Mouse (Mus musculus) CH12.LX (cell line): Measurements from ENCODE around the gene Il11. TPM values are rescaled to one million over a fixed set of nuclear protein-coding genes. Genes with fewer than 3 reads are reported as not detected.

Experiments
- DNase-seq: peaks from one replicate; pipeline ENCODE4 v3.0.0-alpha.2; 2013; ENCODE audit errors: extremely low read depth
- H3K27ac ChIP-seq: 2 replicates; pipeline ENCODE4 v1.5.1; 2012; ENCODE audit warnings: low read depth, mild to moderate bottlenecking, control low read depth, moderate library complexity; ENCODE audit not compliant: insufficient read depth
- H3K27me3 ChIP-seq: replicated peaks from 2 replicates; pipeline ENCODE3; 2012; ENCODE audit warnings: inconsistent platforms
- H3K36me3 ChIP-seq, 2 experiments: replicated peaks in 1 of 2; 2 replicates each; pipeline versions ENCODE3 to v1.6.1; 2012; ENCODE audit warnings: inconsistent platforms in 1 of 2, low read length in 1 of 2, mild to moderate bottlenecking in 1 of 2, mixed read lengths in 1 of 2, moderate library complexity in 1 of 2; ENCODE audit not compliant: control insufficient read depth in 1 of 2, insufficient read depth in 1 of 2
- H3K4me1 ChIP-seq, 2 experiments: 2 replicates each; pipeline ENCODE4 v1.6.1; 2012; ENCODE audit warnings: inconsistent platforms in 1 of 2, moderate library complexity in 1 of 2; ENCODE audit not compliant: insufficient read depth in 2 of 2, control insufficient read depth in 1 of 2
- H3K4me2 ChIP-seq: 2 replicates; pipeline ENCODE4 v1.6.1; 2012; ENCODE audit warnings: low read depth, mild to moderate bottlenecking, control low read depth; ENCODE audit not compliant: poor library complexity, insufficient read depth, severe bottlenecking
- H3K4me3 ChIP-seq, 3 experiments: fragments of 150-350 bp in 1 of 3; sonication (generic) in 1 of 3; replicated peaks in 1 of 3; 2 replicates each; pipeline versions ENCODE3 to v1.5.1; 2011 to 2012; ENCODE audit warnings: low read depth in 2 of 3, low read length in 2 of 3, mild to moderate bottlenecking in 2 of 3, moderate library complexity in 2 of 3, control low read depth in 1 of 3, improper control_type of control experiment in 1 of 3, inconsistent platforms in 1 of 3, mixed read lengths in 1 of 3; ENCODE audit not compliant: poor library complexity in 1 of 3
- H3K79me2 ChIP-seq: replicated peaks from 2 replicates; pipeline ENCODE4 v1.6.1; 2012; ENCODE audit warnings: mild to moderate bottlenecking, moderate library complexity; ENCODE audit not compliant: control insufficient read depth, poor library complexity, insufficient read depth, severe bottlenecking; ENCODE audit errors: extremely low read depth
- H3K9ac ChIP-seq: 2 replicates; pipeline ENCODE4 v1.6.1; 2012; ENCODE audit warnings: low read depth, mild to moderate bottlenecking, control low read depth, moderate library complexity; ENCODE audit not compliant: insufficient read depth
- H3K9me3 ChIP-seq: replicated peaks from 2 replicates; pipeline ENCODE3; 2012; ENCODE audit warnings: low read length, inconsistent platforms, mixed read lengths
- CHD1 ChIP-seq: IDR thresholded peaks from 2 replicates; pipeline ENCODE4 v1.6.1; 2012; ENCODE audit warnings: low read depth, low read length, improper control_type of control experiment, inconsistent platforms
- E2F4 ChIP-seq: IDR thresholded peaks from 2 replicates; pipeline ENCODE4 v1.6.1; 2011; ENCODE audit warnings: low read depth, low read length, improper control_type of control experiment; ENCODE audit not compliant: insufficient replicate concordance
- EP300 ChIP-seq: IDR thresholded peaks from 2 replicates; pipeline ENCODE4 v1.6.1; 2011; ENCODE audit warnings: low read length, improper control_type of control experiment
- HCFC1 ChIP-seq: IDR thresholded peaks from 2 replicates; pipeline ENCODE4 v1.6.1; 2012; ENCODE audit warnings: low read depth, mild to moderate bottlenecking, inconsistent platforms, low read length, improper control_type of control experiment
- KAT2A ChIP-seq: IDR thresholded peaks from 2 replicates; pipeline ENCODE4 v1.6.1; 2012; ENCODE audit warnings: low read length, improper control_type of control experiment, inconsistent platforms; ENCODE audit not compliant: insufficient replicate concordance
- MXI1 ChIP-seq: IDR thresholded peaks from 2 replicates; pipeline ENCODE4 v1.6.1; 2011; ENCODE audit warnings: mild to moderate bottlenecking, low read depth, low read length, improper control_type of control experiment
- NELFE ChIP-seq: IDR thresholded peaks from 2 replicates; pipeline ENCODE4 v1.6.1; 2011; ENCODE audit warnings: low read depth, low read length, improper control_type of control experiment
- NRF1 ChIP-seq: IDR thresholded peaks from 2 replicates; pipeline ENCODE4 v1.6.1; 2014; ENCODE audit warnings: low read depth, mild to moderate bottlenecking, inconsistent platforms, low read length, improper control_type of control experiment, moderate library complexity
- POLR2A ChIP-seq: IDR thresholded peaks from 2 replicates; pipeline ENCODE4 v1.6.1; 2011; ENCODE audit warnings: low read depth, mild to moderate bottlenecking, improper control_type of control experiment, low read length
- SIN3A ChIP-seq: IDR thresholded peaks from 2 replicates; pipeline ENCODE4 v1.6.1; 2012; ENCODE audit warnings: low read length, improper control_type of control experiment, inconsistent platforms
- TBP ChIP-seq: conservative IDR thresholded peaks from 2 replicates; pipeline ENCODE4 v1.6.1; 2011; ENCODE audit warnings: low read depth, low read length, improper control_type of control experiment
- TCF12 ChIP-seq: IDR thresholded peaks from 2 replicates; pipeline ENCODE4 v1.6.1; 2014; ENCODE audit warnings: low read depth, mild to moderate bottlenecking, inconsistent platforms, low read length, improper control_type of control experiment
- USF2 ChIP-seq: conservative IDR thresholded peaks from 2 replicates; pipeline ENCODE4 v1.6.1; 2011; ENCODE audit warnings: low read depth, low read length, improper control_type of control experiment
- dilution Hi-C: fragments of 300-500 bp; cut with MboI; formaldehyde crosslinking; loops from 2 replicates; pipeline ENCODE4 v1.14.3; 2020; ENCODE audit warnings: low sequenced_read_pairs; ENCODE audit not compliant: extremely low pct_unique_long_range_greater_than_20kb, extremely low pct_ligation_motif_present
- in situ Hi-C: fragments of 300-500 bp; cut with MboI; formaldehyde crosslinking; loops from 3 replicates; pipeline ENCODE4 v1.14.3; 2019; ENCODE audit warnings: low sequenced_read_pairs, low pct_ligation_motif_present, low pct_unique_long_range_greater_than_20kb, mixed read lengths
- polyA plus RNA-seq: library from polyadenylated mRNA; unstranded; fragments of >175 nt; gene quantifications from 2 replicates; pipeline ENCODE4 v1.2.1, GENCODE M21; 2012; ENCODE audit warnings: low read depth; ENCODE audit not compliant: insufficient read length
- total RNA-seq, 2 experiments: library from RNA; depleted of rRNA; stranded (reverse); fragments of 300-350 nt in 1 of 2; fragments of >200 nt in 1 of 2; gene quantifications; 2 replicates each; pipeline ENCODE4 v1.2.3; 2012 to 2014

Gene Il11
- total and polyA plus RNA-seq, 3 experiments: 0.17 TPM; not detected in 2

- in situ Hi-C loops: no loop called here
- TF ChIP-seq MXI1 (no peak), USF2 (no peak), E2F4 (no peak), HCFC1 (no peak), POLR2A (no peak)
- H3K4me2 ChIP-seq: no peak overlapping the region
- dilution Hi-C loops: no loop called here
- no peaks in the 10 kb centered on the region for H3K79me2 ChIP-seq
- H3K4me1 ChIP-seq: no peaks in the 10 kb centered on the region; a peak in 1 of 4 replicates
- peaks cover 2% of the 10 kb centered on the region for H3K27me3 ChIP-seq
- H3K27ac ChIP-seq: no peak overlapping the region
- DNase-seq: no peak
- H3K9ac ChIP-seq: no peak overlapping the region
- H3K9me3 ChIP-seq: no peaks in the 10 kb centered on the region
- H3K4me3 ChIP-seq: no peak overlapping the region
- no peaks in the 10 kb centered on the region for H3K36me3 ChIP-seq
Measured at GRCm38 (mm10) chr7:4759670-4760069, 23.0 kb downstream of the Il11 start.

GRCm38 (mm10) chr7:4752821-4753570 lies 29.7 kb downstream of the Il11 start, which contains the start of gene Cox6b2:
Gene Cox6b2 (minus strand): TSS chr7:4753094.
- no peak for DNase-seq
- dilution Hi-C loops (no loop called here), in situ Hi-C loops (no loop called here)
- no peak within 1 kb of the TSS for H3K4me3 ChIP-seq
- H3K36me3 ChIP-seq: peaks cover 0 to 30% of the 10 kb centered on the region in 2 experiments
- no peak within 1 kb of the TSS for H3K27ac ChIP-seq
- no peaks in the 10 kb centered on the region for H3K27me3 ChIP-seq
- H3K4me2 ChIP-seq: no peak within 1 kb of the TSS
- TF ChIP-seq NRF1 (no peak), CHD1 (no peak), KAT2A (no peak), SIN3A (no peak), NELFE (no peak), TBP (no peak), TCF12 (no peak), EP300 (no peak)
- H3K79me2 ChIP-seq: no peaks in the 10 kb centered on the region
- no peak within 1 kb of the TSS for H3K9ac ChIP-seq
- H3K4me1 ChIP-seq: 0 out of 4 replicates have a peak, but pooled peaks cover 0 to 4% of the 10 kb centered on the region in 2 experiments
- H3K9me3 ChIP-seq: no peaks in the 10 kb centered on the region
